21 mouse cellular contexts compared by ENCODE assay signal in the genomic region with DNA sequence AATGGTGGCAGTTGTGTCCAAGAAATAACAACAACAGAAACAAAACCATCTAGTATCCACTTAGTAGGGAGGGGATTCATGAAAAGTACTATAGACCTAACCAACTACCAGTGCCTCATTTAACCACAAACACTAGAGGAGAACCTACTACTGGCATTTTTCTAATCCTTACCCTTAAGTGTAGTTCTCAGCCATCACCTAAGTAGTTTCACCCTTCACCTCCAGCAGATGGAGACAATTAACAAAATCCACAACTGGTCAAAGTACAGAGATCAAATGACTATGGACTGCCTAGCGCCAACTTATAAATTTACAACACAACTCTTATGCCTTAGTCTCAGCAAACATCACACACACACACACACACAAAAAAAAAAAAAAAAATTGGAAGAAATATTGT.
DNase-seq lines count a peak whose midpoint lies in the region; ATAC-seq lines count a peak whose summit lies in the region.
"Had no signal": no experiment of that assay in that cellular context is flagged by ENCODE, and none has a peak within 500 bp of the region (broad histone marks: within the 10 kb centered on the region; RNA-seq: fewer than 3 reads in every experiment).

No protein-coding gene starts in this region.

- H3K4me1 ChIP-seq in limb, embryonic 11.5 days (ENCODE audit: control insufficient read depth, insufficient read depth, low read length) = no peaks in the 10 kb centered on the region
- no peaks in the 10 kb centered on the region for H3K4me1 ChIP-seq in limb, embryonic 10.5 days
- H3K4me1 ChIP-seq: embryonic facial prominence, embryonic 12.5 days; heart, embryonic 15.5 days; hindbrain, embryonic 10.5 days had no signal

- no peaks in the 10 kb centered on the region for H3K9me3 ChIP-seq in limb, embryonic 11.5 days (ENCODE audit: control insufficient read depth, low read length)
- H3K9me3 ChIP-seq in limb, embryonic 10.5 days (replicated peaks) = no peaks in the 10 kb centered on the region
- H3K9me3 ChIP-seq: embryonic facial prominence, embryonic 12.5 days; G1E; heart, embryonic 15.5 days; hindbrain, embryonic 10.5 days had no signal

- no peaks in the 10 kb centered on the region for H3K36me3 ChIP-seq in limb, embryonic 11.5 days (ENCODE audit: control insufficient read depth, insufficient read depth, low read length)
- H3K36me3 ChIP-seq in limb, embryonic 10.5 days = no peaks in the 10 kb centered on the region
- H3K36me3 ChIP-seq: embryonic facial prominence, embryonic 12.5 days; G1E; heart, embryonic 15.5 days; hindbrain, embryonic 10.5 days had no signal

- ATAC-seq in limb, embryonic 11.5 days (ENCODE audit: insufficient number of reproducible peaks, low FRiP score, low TSS enrichment, low read depth) = peak; percentile 54
- ATAC-seq: activated CD4-positive, CD25-positive, alpha-beta regulatory T cell, adult 4 months; forebrain, embryonic 16.5 days had no signal

- WGBS in limb, embryonic 11.5 days = 27% methylated on average over 1 of the region's 1 CpGs
- WGBS in limb, embryonic 10.5 days = 43% methylated on average over 1 of the region's 1 CpGs

- H3K9ac ChIP-seq in limb, embryonic 11.5 days (ENCODE audit: low read length) = no peak overlapping the region
- H3K9ac ChIP-seq: embryonic facial prominence, embryonic 12.5 days; heart, embryonic 15.5 days; hindbrain, embryonic 14.5 days had no signal

- DNase-seq in limb, embryonic 11.5 days (ENCODE audit: low spot score) = no peak
- DNase-seq in limb, embryonic 10.5 days (ENCODE audit: low spot score) = no peak
- DNase-seq in embryo, embryonic 10 days (ENCODE audit: low spot score) = peak; percentile 29
- peak; percentile 8 for DNase-seq in forelimb bud, embryonic 11.5 days (ENCODE audit: low read depth, low spot score)
- DNase-seq in kidney, postnatal 10 days = no peak
- no peak for DNase-seq in heart, postnatal 4 days
- DNase-seq: adrenal gland, postnatal 14 days; cerebellum, adult 11-12 months; cerebellum, adult 9-11 months; gastrocnemius, postnatal 14 days; heart, adult 2 months; heart, postnatal 14 days; kidney, adult 11 months had no signal

- H3K4me2 ChIP-seq in limb, embryonic 11.5 days (ENCODE audit: low read depth, severe bottlenecking) = no peak overlapping the region
- H3K4me2 ChIP-seq: embryonic facial prominence, embryonic 12.5 days; heart, embryonic 11.5 days; heart, embryonic 15.5 days; hindbrain, embryonic 14.5 days had no signal

- H3K27ac ChIP-seq in limb, embryonic 11.5 days (replicated peaks; ENCODE audit: low read depth, low read length) = no peak overlapping the region
- H3K27ac ChIP-seq in limb, embryonic 10.5 days = no peak overlapping the region
- H3K27ac ChIP-seq: embryonic facial prominence, embryonic 12.5 days; heart, adult 2 months; heart, embryonic 15.5 days; hindbrain, embryonic 10.5 days; hindbrain, embryonic 14.5 days had no signal

- no peak overlapping the region for H3K4me3 ChIP-seq in limb, embryonic 11.5 days (ENCODE audit: low read depth, low read length)
- H3K4me3 ChIP-seq in limb, embryonic 10.5 days = no peak overlapping the region
- H3K4me3 ChIP-seq: embryonic facial prominence, embryonic 12.5 days; heart, adult 2 months; heart, embryonic 15.5 days; hindbrain, embryonic 10.5 days had no signal

- H3K27me3 ChIP-seq in limb, embryonic 11.5 days (ENCODE audit: control insufficient read depth, insufficient read depth, low read length) = no peaks in the 10 kb centered on the region
- no peaks in the 10 kb centered on the region for H3K27me3 ChIP-seq in limb, embryonic 10.5 days (ENCODE audit: low read depth, poor library complexity, severe bottlenecking)
- H3K27me3 ChIP-seq: embryonic facial prominence, embryonic 12.5 days; heart, embryonic 15.5 days had no signal

Comparison
In these comparisons a context has a peak if more than half of its experiments do, and no peak if none do; other contexts are left out.
1. DNase-seq: peak in embryo, embryonic 10 days (single experiment) and forelimb bud, embryonic 11.5 days (single experiment); none in limb, embryonic 11.5 days (single experiment), limb, embryonic 10.5 days (single experiment), kidney, postnatal 10 days (single experiment) and heart, postnatal 4 days (single experiment).